Mouse (Mus musculus): Measurements from ENCODE around the gene Krtap19-3.

DNA sequence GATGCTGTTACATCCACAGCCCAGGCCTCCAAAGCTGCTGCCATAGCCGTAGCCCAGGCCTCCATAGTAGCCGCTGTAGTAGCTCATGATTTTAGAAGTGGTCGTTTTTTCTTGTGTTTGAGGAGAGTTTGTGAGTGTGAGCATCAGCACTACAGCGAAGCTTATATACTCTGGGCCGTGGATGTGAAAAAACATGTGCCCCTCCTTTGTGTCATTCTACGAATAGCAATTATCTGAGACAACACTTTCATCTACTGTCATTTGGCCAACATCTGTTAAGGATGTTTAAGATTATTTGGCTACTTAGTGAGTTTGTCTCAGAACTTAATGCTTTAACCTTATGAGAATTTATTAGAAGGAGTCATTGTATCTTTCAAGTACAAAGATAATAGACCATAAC, 8.5 kb downstream of the Krtap19-3 start, which contains the start of gene Krtap19-1:
- no peak for TF ChIP-seq CTCF (IDR thresholded peaks at IDR 0.05; ENCODE audit: low read depth, low read length)
- no peak for TF ChIP-seq POLR2A (IDR thresholded peaks at IDR 0.05; ENCODE audit: borderline replicate concordance, low read depth, low read length)

Data from bone marrow macrophage, adult 2 months (primary cell).